Mouse (Mus musculus) neutrophil, adult 5-6 weeks (primary cell): Measurements from ENCODE around the gene Asb10. TPM values are rescaled to one million over a fixed set of nuclear protein-coding genes. Genes with fewer than 3 reads are reported as not detected.

Experiments used
- ATAC-seq: fragments of 151-379, 151-347 bp; 2 replicates; pipeline ENCODE4 v1.8.0; 2017; ENCODE audit warnings: mild to moderate bottlenecking, moderate TSS enrichment; ENCODE audit not compliant: insufficient number of reproducible peaks, poor library complexity, low FRiP score, severe bottlenecking; ENCODE audit errors: extremely low read depth
- total RNA-seq: library from RNA; stranded (forward); fragments of 200-1000 nt; gene quantifications from 2 replicates; pipeline ENCODE4 v1.2.3, GENCODE M21; 2017

The Asb10 gene
- total RNA-seq, 1 experiment from 2014 or later = not detected

DNA sequence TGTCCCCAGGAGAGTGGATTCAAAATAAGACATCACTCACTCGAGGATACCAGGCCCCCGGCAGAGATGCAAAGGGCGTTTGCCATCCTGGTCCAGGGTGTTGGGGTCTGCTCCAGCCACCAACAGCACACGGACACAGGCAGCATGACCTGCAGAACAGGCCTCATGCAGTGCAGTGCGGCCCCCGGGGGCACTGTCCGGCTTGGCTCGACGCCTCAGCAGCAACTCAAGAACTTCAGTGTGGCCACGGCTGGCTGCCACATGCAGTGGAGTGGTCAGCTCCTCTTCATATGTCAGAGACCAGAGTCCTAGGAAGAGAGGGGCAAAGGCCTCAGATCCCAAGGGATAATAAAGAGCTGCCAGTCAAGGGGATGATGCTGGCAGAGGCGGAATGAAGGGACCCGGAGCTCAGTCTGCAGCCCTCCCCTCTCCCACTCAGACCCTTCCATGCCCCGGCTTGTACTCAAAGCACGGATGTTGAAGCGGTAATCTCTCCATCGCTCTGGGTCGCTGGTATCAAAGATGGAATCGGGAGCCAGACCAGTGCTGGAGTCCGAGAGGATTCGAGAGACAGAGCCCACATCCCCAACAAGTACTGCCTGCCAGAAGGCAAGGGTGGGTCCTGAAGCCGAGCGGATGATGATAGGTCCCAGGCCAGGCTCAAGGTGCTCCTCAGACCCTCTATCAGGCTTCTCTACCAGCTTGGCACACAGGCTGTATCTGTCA is 1.0 kb downstream of the Asb10 start:
- ATAC-seq = no peak

DNA sequence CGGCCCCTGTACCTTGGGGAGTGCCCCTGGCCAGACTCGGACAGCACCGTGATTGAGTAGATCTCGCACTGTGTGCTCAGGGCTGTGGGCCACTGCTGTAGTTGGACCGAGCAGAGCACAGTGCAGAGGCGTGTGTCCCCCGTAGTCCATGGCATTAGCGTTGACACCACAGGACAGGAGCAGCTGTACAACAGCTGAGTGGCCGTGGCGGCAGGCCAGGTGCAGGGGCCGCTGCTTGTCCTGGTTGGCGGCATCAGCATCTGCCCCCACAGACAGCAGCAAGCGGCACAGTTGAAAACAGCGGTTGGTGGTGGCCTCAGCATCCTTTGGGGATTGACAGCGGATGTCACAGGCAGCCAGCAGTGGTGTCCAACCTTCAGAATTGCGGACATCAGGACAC is 3.2 kb downstream of the Asb10 start:
- ATAC-seq = no peak

DNA sequence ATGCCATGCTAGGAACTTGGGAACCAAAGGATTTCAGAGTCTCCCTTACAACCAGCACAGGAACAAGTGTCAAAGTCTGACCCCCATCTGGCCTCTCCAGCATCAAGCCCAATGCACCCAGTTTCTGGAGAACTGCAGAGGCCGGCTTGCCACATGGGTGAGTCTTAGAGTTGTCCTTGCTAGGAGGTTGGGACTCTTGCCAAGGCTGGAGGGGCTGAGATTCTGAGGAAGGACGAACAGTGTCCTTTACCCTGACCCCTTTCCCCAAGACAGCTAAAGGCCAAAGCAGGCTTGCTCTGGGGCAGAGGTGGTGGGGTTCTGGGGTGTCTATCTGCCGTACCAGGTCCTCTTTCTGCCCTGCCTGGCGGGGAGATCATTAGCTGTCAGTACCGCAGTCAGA is 4.3 kb downstream of the Asb10 start:
- no peak for ATAC-seq

DNA sequence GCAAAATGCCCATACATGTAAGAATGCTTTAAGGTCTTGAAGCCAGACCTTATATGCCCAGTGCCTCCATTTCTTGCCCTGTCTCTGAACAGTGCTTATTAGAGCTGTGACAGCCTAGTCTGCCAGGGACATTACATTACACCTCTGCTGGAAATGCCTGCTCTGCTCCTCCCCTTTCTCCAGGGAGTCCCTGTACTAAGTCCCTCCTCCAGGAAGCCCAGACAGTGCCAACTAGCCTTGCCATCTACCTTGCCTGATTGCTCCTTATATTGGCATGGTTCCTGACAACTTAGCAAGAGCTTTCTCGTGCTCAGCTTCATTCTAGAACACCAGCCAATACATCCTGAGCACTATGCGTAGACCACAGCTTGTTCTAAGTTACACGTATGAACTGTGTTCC is 5.0 kb downstream of the Asb10 start:
- ATAC-seq = no peak

DNA sequence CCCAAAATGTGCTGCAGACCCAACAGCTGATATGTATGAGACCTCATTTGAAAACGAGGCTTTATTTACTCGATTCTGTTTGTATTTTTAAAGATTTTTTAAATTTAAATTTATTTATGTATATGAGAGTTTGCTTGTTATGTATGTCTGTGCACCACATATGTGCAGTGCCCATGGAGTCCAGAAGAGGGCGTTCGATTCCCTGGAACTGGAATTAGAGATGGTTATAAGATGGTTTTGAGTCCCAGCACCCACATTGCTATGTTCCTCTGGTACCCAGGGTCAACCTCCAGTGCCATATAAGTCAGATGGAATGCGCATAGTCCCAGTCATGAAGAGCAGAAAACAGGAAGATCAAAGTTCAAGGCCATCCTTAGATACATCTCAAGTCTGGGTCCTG is 6.5 kb downstream of the Asb10 start:
- no peak for ATAC-seq

DNA sequence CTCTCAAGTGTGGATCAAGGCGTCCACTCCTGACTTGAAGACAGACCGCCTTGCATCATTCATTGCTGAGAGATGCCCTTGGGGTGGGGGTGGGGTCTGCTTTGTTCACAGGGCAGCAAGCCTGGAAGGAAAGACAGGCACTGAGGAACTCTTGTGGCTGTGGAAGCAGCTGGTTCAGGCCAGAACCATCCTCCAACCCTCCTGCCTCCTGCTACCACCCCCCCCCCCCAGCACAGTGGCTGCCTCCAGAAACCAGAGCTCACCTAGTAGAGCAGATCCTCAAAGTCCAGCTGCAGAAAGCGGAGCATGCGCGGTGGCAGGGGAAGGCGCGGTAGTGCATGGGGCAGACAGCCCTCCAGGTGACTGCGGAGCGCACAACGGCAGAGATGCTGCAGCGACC is 7.4 kb downstream of the Asb10 start:
- ATAC-seq = no peak

DNA sequence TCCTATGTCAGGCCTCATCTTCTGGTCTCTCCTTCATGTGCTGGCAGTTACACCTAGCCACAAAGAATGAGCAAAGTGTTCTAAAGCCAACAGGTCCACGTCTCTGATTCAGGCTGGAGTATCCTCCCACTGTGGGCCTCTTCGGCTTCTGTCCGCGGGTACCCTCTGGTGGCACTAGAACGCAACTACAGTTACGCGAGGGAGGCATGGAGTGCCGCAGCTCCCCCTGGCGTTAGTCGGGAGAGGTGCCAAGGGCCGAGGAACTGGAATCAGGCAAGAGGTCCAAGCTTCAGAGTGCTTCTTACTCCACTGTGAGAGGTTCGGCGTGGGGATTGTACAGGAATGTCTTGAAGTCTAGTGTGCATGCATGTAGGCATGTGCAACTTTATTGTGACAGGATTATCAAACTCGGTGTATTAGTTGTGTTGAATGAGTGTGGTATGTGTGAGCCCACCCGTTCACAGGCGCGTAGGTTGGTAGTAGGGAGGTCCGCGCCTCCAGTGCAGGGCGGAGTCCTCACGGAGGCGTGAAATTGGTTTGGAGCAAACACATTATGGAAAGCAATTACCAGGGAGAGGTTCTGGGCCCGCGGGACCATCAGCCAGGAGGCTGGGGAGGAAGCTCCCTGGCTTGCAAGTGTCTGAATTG is 10.6 kb downstream of the Asb10 start:
- ATAC-seq = peak; percentile 97

DNA sequence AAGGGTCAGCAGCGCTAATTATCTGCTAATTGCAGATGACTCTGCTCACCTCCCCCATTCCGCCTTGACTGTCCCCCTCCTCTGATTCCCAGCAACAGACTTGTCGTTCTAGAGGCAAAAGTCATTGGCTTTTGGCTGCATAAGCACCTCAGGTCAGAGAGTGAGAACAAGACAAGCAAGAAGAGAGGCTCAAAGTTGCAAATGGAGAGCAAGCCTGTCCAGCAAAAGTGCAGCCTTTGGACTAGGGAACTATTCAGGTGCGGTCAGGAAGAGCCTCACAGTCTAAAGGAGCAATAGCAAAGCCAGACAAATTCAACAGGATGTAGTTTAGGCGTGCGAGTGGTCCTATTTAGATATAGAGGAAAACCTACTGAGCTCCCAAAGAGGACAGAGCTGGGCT is 13.0 kb downstream of the Asb10 start:
- no peak for ATAC-seq

DNA sequence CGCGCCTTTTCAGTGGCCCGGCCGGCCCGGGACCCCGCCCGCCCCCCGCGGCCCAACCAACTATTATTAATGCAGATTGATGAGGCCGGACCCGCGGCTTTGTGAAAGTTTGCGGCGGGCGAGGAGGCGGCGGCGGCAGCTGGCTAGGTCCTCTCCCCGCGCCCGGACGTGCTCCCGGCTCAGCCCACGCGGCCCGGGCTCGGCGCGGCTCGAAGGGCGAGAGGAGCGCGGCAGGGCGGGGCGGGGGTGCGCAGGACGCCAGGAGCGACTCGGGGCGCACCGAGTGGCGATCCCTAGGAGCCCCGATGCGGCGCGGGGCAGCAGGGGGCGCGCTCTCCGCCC is 13.9 kb downstream of the Asb10 start, which contains the start of gene Gbx1:
Gbx1 (minus strand) TSS at position 314 of the 342 bp plus-strand sequence.
- ATAC-seq = no peak

DNA sequence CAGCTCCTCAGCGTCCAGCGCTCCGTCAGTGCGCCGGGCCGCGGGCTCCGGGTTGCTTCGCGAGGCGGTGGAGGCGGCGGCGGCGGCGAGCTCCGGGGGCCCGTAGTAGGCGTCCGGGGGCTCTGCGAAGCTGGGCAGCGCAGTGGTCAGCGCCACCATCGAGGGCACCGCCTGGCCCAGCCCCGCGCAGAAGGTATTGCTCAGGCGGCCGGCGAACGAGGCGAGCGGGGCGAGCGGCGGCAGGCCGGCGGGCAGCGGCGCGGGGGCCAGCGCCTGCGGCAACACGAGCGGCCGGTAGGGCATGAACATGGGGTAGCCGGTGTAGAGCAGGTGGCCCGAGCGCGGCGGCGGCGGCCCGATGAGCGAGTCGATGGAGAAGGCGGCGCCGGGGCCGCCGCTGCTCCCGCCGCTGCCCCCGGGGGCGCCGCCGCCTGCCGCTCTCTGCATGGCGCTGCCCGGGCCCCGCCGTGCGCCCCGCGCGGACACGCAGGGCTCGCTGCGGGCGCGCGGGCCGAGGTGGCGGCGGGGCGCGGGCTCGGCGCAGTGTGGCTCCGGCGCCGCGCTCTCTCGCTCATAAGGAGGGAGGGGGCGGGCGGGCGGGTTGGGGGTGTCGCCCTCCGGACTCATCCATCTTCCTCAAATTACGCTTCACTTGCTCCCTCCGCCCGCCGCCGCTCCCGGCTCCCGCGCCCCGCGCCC is 14.4 kb downstream of the Asb10 start:
- no peak for ATAC-seq

DNA sequence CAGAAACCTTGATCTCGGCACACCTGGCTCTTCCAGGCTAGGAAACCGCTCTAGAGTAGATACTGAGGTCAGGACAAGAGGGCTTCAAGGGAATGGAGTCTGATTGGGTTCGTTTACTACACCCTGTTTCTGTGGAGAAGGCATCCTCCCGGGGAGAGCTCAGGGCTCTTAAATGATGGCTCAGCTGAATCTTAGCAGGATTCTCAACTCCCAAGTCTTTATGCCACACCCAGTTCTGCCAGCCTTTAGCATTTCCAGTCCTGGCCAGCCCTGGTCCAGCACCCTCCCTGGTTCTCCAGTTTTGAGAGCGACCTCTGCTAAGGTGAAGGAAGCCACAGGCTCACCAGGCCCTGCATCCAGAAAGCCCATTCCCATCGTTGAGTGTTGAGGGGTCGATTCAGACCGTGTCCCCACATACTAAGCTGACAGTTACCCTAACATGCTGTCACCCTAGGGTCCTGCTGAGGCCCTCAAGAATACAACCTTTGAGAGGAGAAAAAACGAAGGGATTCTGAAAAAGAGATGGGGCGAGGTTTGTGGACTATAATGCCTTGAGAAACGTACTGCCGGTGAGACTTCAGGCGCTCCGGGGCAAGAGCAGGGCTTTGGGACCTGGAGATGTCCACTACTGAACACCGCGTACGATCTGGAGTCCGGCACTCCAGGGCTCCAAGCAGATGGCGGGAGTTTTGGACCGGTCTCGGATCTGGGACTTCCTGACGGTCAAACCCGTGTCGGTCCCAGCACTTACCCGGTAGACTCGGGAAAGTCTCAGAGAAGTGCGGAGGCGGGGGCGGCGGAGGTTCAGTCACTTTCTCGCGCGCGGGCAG is 15.2 kb downstream of the Asb10 start:
- ATAC-seq = no peak

DNA sequence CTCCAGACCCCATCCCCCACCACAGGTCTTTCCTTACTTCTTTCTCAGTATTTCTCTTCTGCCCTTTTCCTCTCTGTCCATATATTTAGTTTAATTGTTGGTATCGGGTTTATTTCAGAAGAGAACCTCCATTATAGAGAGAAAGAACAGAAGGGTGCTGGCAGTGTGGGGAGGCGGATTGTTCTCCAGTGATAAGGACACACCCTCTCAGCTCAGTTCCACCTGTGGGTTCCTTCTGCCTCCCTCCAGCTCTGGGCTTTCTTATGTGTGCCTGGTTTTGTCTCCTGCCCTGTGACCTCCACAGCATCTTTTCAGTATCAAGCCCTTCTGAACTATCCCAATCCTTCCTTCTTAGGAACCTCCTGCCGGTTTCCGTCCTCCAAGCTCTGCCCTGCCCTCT is 16.3 kb downstream of the Asb10 start:
- no peak for ATAC-seq

DNA sequence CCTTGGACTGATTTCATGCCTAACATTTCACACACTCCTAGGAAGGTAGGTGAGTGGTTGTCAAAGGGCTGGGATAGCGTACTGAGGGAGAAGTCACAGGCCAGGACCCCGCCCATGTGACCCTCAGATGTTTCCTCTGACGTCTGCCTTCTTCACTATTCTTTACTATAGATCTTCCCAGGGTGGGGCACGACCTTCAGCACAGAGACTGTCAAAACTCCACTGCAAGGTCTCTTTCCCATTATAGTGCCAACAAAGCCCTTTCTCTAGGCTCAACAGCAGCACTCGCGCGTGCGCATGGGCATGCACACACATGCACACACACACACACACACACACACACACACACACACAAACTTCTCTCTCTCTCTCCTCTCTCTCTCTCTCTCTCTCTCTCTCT is 17.0 kb downstream of the Asb10 start:
- no peak for ATAC-seq

DNA sequence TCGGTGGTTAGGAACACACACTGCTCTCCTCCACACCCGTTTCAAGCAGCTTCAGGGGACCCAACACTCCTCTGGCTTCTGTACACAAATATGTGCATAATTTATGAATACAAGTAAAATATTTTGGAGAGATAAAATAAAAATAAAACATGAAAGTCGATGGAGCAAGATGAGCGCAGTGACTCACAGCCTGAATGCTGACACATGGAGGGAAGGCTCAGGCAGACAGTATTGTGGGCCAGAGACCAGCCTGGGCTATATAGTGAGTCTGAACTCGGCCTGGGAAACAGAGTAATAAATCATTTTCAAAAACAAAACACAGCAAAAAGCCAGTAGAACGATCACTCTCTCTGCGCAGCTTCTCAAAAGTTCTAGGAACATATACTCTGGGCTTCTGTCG is 19.4 kb downstream of the Asb10 start:
- no peak for ATAC-seq

DNA sequence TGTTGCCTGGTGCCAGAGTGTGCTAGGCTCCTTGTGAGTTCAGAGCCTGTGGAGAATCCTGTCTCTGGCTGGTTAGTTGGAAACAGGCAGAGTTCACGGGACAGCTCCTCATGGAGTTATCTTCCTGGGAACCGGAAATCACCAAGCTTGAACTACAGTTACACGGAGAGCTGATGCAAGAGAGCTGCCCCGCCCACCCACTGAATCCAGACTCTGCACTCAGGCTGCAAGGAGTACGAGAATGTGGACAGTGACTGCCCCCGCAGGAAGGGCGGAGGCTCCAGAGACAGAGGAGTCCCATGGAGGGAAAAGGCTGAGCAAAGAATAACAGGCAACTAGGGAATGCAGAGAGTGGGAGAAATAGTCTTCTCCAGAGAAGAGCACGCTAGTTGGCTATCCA is 28.5 kb downstream of the Asb10 start:
- ATAC-seq = no peak

DNA sequence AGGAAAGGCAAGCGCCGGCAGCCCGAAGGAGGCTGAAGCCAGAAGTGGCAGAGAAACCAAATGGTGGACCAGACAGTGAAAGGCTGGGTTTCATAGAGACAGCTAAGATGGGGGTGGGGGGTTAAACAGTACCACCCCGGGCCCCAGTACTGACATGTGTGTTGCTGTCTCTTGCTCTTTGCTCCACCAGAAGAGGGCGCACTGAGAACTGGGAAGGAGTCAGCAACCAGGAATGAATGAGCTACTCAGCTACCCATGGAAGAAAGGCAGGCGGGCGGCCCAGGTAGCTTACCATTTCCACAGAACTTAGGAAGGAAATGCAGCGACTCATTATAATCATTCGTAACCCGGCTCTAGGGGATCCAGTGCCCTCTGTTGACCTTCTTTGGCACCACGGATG is 30.1 kb downstream of the Asb10 start:
- ATAC-seq = no peak

DNA sequence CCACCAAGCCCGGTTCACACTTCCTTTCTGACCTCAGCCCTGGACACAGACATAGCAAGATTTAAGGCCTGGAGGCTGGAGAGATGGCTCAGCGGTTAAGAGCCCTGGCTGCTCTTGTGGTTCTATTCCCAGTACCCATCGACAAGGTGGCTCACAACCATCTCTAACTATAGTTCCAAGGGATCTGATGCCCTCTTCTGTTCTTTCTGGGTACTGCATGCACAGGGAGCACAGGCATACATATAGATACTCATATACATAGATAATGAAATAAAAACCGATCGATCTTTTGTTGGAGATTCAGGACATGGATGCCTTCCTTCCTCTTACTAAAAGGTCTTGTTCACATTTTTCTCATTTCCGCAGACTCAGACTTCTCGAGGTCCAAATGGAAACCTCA is 32.4 kb downstream of the Asb10 start:
- no peak for ATAC-seq

DNA sequence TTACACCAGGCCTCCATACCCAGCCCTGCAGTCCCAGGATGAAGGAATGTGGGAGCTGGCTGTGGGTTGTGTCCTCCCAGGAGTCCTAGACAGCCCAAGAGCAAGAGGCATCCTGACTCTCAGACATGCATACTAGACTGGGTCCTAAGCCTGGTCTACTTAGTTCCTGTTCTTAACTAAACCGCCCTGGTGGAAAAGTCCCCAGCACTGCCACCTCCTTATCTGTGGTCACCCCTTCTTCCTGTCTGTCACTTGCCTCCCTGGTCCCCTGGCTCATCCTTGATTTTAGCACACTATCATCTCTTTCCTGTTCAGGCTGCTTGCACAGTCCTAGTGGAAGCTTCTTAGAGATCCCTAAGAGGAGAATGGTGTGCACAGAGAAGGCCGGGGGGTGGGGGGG is 35.3 kb downstream of the Asb10 start:
- no peak for ATAC-seq

DNA sequence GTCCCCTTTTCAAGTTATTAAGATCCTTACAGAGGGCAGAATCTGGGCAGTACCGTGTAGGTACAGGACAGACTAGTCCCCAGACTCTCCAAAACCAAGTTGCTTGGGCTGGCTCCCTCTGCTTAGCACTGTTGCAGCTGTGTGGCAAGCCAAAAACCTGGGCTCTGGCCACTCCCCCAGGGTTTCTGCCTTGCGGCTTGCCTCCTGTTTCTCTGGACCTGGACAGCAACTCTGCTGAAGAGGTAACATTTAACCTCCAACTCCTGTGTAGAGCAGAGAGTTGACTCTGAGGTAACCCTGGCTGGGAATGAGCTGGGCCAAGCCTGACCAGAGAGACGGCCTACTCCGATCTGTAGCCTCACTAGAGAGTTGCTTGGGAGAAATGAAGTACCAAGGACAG is 38.0 kb downstream of the Asb10 start:
- no peak for ATAC-seq

DNA sequence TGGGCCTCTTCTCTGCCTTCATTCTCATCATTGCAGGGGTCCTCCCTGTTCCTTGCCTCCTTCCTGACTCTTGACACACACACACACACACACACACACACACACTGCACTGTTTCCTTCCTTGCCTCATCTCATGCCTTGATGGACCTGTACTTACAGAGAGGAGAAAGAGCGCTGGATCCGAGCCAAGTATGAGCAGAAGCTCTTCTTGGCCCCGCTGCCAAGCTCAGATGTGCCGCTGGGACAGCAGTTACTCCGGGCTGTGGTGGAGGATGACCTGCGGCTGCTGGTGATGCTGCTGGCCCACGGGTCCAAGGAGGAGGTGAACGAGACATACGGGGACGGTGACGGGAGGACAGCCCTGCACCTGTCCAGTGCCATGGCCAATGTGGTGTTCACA is 39.9 kb downstream of the Asb10 start:
- ATAC-seq = no peak
